Comparison of ENCODE assay signal across 9 mouse cellular contexts in genomic region chr3:55354765-55355164, GRCm38 (mm10).
A peak's percentile ranks its signal among the peaks of the same experiment; 100 is the strongest.
DNase-seq lines count a peak whose midpoint lies in the region; ATAC-seq and TF ChIP-seq lines count a peak whose summit lies in the region.
"Had no signal": no experiment of that assay in that cellular context is flagged by ENCODE, and none has a peak within 500 bp of the region (broad histone marks: within the 10 kb centered on the region; RNA-seq: fewer than 3 reads in every experiment).

No protein-coding gene starts in this region.

- TF ChIP-seq POLR2A in thymus, adult 2 months (IDR thresholded peaks at IDR 0.05; ENCODE audit: control insufficient read depth, extremely low read depth, insufficient read depth, low read length, poor library complexity): no peak

- H3K9me3 ChIP-seq in heart, embryonic 10.5 days: no peaks in the 10 kb centered on the region
- no peaks in the 10 kb centered on the region for H3K9me3 ChIP-seq in embryonic facial prominence, embryonic 14.5 days (ENCODE audit: control insufficient read depth, low read length)
- H3K9me3 ChIP-seq: stomach, embryonic 15.5 days had no signal

- no peak overlapping the region for H3K4me3 ChIP-seq in heart, embryonic 10.5 days
- no peak overlapping the region for H3K4me3 ChIP-seq in thymus, adult 2 months (ENCODE audit: control insufficient read depth, insufficient read depth, low read length)
- H3K4me3 ChIP-seq in embryonic facial prominence, embryonic 14.5 days (ENCODE audit: low read depth, low read length): no peak overlapping the region
- H3K4me3 ChIP-seq: stomach, embryonic 15.5 days had no signal

- H3K4me2 ChIP-seq in embryonic facial prominence, embryonic 14.5 days (ENCODE audit: low read depth, low read length): no peak overlapping the region
- H3K4me2 ChIP-seq: stomach, embryonic 15.5 days had no signal

- 15% methylated on average over 3 of the region's 3 CpGs for WGBS in heart, embryonic 10.5 days
- WGBS in thymus, adult 2 months: 34% methylated on average over 3 of the region's 3 CpGs
- 23% methylated on average over 3 of the region's 3 CpGs for WGBS in embryonic facial prominence, embryonic 14.5 days
- WGBS in large intestine, adult 2 months: 3% methylated on average over 3 of the region's 3 CpGs

- H3K4me1 ChIP-seq in heart, embryonic 10.5 days: peaks cover 19% of the 10 kb centered on the region
- H3K4me1 ChIP-seq in thymus, adult 2 months (replicated peaks; ENCODE audit: control insufficient read depth, insufficient read depth, low read length): no peaks in the 10 kb centered on the region
- no peaks in the 10 kb centered on the region for H3K4me1 ChIP-seq in embryonic facial prominence, embryonic 14.5 days (ENCODE audit: control insufficient read depth, insufficient read depth, low read length)

- ATAC-seq in embryonic facial prominence, embryonic 14.5 days (ENCODE audit: low read depth): no peak

- H3K27me3 ChIP-seq in heart, embryonic 10.5 days (ENCODE audit: insufficient read depth, poor library complexity, severe bottlenecking): no peaks in the 10 kb centered on the region
- H3K27me3 ChIP-seq in thymus, adult 2 months (ENCODE audit: control insufficient read depth, insufficient read depth, low read length): no peaks in the 10 kb centered on the region
- no peaks in the 10 kb centered on the region for H3K27me3 ChIP-seq in embryonic facial prominence, embryonic 14.5 days (replicated peaks; ENCODE audit: control insufficient read depth, insufficient read depth, low read length)
- H3K27me3 ChIP-seq: stomach, embryonic 15.5 days had no signal

- H3K9ac ChIP-seq in embryonic facial prominence, embryonic 14.5 days (ENCODE audit: low read depth, low read length): no peak overlapping the region
- H3K9ac ChIP-seq: stomach, embryonic 15.5 days had no signal

- no peak overlapping the region for H3K27ac ChIP-seq in heart, embryonic 10.5 days
- no peak overlapping the region for H3K27ac ChIP-seq in thymus, adult 2 months (ENCODE audit: control insufficient read depth, insufficient read depth, low read length)
- H3K27ac ChIP-seq in embryonic facial prominence, embryonic 14.5 days (replicated peaks; ENCODE audit: low read depth, low read length): no peak overlapping the region
- H3K27ac ChIP-seq: stomach, embryonic 15.5 days had no signal

- DNase-seq in heart, adult 18-20 months: peak; percentile 32 to 81
- no peak for DNase-seq in heart, embryonic 10.5 days (ENCODE audit: low spot score)
- peak; percentile 6 for DNase-seq in thymus, postnatal 14 days
- no peak for DNase-seq in thymus, adult 2 months
- DNase-seq in embryonic facial prominence, embryonic 14.5 days (ENCODE audit: low spot score): peak; percentile 83
- peak; percentile 24 for DNase-seq in large intestine, adult 2 months (ENCODE audit: low read depth, low spot score)
- DNase-seq in skeletal muscle tissue, adult 2 months (ENCODE audit: low read depth, low spot score): peak; percentile 48
- DNase-seq in urinary bladder, postnatal 25 days (ENCODE audit: low spot score): no peak

- TF ChIP-seq CTCF in thymus, adult 2 months (IDR thresholded peaks at IDR 0.05; ENCODE audit: borderline replicate concordance, control insufficient read depth, extremely low read depth, insufficient read depth, low read length, poor library complexity): no peak

- no peaks in the 10 kb centered on the region for H3K36me3 ChIP-seq in heart, embryonic 10.5 days
- no peaks in the 10 kb centered on the region for H3K36me3 ChIP-seq in thymus, adult 2 months (ENCODE audit: control insufficient read depth, insufficient read depth, low read length)
- no peaks in the 10 kb centered on the region for H3K36me3 ChIP-seq in embryonic facial prominence, embryonic 14.5 days (ENCODE audit: control insufficient read depth, insufficient read depth, low read length)
- H3K36me3 ChIP-seq: stomach, embryonic 15.5 days had no signal

Comparison
In these comparisons a context has a peak if more than half of its experiments do, and no peak if none do; other contexts are left out.
1. DNase-seq: peak in heart, adult 18-20 months (2 of 2), thymus, postnatal 14 days (single experiment), embryonic facial prominence, embryonic 14.5 days (single experiment), large intestine, adult 2 months (single experiment) and skeletal muscle tissue, adult 2 months (single experiment); none in heart, embryonic 10.5 days (single experiment), thymus, adult 2 months (single experiment) and urinary bladder, postnatal 25 days (single experiment).